Mouse (Mus musculus) thymus, postnatal 14 days (tissue): ENCODE data around the gene Iqschfp.

Source experiments
- DNase-seq: peaks from one replicate; pipeline ENCODE4 v3.0.0; 2021

Gene Iqschfp

GRCm38 (mm10) chr3:68582103-68582740, 690.2 kb downstream of the Iqschfp start:
- peak; percentile 19 for DNase-seq

DNA sequence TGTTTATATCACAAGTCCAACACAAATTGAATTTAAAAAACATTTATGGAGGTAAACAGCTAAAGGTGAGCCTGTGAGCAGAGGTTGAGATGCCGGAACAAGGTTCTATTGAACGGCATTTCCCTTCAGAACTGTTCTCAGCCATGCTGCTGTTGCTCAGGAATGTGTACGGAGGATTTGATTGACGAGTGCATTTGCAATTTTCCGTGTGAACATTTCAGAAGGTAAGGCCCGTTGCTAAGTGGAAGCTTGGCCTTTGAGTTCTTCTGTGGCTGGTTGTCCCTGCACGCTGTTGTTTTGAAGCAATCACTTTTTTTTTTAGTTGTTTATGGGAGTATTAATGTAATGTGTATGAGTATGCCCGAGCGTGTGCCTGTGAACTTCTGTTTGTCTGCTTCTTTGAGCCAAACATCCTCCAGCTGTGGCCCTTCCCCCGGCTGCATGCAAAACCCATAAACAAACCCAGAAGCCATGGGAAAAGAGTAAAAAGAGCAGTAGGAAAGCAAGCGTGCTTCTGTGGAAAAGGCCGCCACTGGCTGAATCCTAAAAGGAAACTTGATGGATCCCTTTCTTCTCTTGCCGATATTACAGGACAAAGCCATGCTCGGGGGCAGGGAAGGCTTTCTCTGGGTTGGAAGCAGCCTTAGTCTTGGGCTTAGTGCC, 691.1 kb downstream of the Iqschfp start:
- no peak for DNase-seq

GRCm38 (mm10) chr3:68583771-68584511, 691.9 kb downstream of the Iqschfp start:
- DNase-seq = no peak

GRCm38 (mm10) chr3:68585213-68585612, 693.2 kb downstream of the Iqschfp start:
- no peak for DNase-seq

DNA sequence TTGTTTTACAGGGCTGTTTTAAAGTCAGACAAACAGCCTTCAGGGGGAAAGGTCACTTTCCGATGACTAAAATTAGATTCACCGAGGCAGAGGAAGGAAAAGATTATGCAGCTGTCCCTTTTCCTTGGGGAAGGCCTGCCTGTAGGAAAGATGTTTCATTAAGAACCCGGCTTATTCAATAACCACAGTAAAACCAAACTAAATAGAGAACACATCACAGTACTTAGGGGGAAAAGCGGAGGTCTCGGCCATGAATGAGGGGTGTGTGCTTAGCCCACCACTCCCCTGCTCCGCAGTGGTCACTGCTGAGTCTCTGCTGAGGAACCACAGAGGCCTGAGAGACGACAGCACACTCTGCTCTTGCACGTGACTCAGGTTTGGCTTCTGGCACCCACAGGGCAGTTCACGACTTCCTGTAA, 694.6 kb downstream of the Iqschfp start:
- no peak for DNase-seq

GRCm38 (mm10) chr3:68587567-68588245, 695.7 kb downstream of the Iqschfp start:
- DNase-seq = no peak

DNA sequence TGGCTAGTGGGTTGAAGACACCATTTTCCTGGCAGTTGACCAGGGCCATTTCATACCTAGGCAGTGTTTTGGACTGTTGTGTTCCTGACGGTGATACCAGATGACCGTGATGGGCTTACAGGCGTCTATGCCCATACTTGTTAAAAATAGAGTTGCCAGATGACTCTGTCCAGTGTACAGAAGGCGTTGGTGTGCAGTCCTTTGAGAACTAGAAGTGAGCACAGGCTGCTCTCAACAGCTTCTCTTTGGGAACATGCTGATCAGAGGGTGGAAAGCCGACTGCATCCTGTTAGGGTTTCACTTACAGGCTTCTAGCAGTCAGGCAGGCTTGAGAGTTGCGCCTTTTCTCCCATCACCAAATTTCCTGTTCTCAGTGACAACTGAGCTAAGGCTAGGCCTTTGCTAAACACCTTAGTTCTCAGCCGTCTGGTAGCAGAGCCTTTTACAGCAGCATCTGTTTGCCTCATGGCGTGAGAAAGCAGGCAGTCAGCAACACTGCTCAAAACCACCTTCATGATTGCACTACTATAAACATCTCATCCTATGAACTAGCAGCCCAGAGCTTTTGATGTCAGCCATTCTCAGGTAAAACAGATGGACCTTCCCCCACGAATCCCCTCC, 697.3 kb downstream of the Iqschfp start:
- DNase-seq = no peak

DNA sequence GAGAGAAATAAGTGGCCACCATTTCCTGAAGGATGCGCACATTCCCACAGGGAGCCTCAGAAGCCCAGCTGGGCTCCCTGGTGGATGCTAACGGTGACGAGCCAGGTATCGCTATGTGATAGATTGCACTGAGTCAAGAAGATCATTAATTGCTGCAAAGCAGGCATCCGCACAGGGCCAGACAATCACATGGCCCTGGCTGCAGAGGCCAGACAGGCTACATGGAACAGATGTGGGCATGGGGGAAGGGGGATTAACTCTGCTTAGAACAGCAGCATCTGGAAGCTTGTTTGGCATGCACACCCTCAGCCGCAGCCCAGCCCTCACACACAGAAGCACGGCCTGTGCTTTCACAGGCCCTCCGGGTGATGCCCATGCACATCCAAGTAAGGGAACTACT, 698.4 kb downstream of the Iqschfp start:
- DNase-seq = no peak

DNA sequence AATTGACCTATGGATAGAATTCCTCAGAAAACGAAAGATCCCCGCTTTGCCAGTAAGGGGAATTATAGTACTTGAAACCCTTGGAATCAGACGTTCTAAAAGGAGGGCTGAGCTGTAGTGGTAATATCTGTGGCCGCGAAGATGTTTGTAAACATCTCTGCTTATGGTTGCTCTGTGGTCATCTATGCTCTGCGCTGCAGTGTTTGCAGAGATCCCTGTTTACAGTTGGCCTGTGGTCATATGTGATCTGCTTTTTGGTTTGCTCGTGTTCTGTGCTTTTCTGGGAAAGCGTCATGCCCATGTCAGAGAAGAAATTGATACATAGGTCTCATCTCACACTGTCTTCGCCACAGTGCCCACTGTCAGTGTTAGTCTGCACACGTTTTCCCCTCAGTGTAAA, 700.5 kb downstream of the Iqschfp start:
- DNase-seq = no peak

DNA sequence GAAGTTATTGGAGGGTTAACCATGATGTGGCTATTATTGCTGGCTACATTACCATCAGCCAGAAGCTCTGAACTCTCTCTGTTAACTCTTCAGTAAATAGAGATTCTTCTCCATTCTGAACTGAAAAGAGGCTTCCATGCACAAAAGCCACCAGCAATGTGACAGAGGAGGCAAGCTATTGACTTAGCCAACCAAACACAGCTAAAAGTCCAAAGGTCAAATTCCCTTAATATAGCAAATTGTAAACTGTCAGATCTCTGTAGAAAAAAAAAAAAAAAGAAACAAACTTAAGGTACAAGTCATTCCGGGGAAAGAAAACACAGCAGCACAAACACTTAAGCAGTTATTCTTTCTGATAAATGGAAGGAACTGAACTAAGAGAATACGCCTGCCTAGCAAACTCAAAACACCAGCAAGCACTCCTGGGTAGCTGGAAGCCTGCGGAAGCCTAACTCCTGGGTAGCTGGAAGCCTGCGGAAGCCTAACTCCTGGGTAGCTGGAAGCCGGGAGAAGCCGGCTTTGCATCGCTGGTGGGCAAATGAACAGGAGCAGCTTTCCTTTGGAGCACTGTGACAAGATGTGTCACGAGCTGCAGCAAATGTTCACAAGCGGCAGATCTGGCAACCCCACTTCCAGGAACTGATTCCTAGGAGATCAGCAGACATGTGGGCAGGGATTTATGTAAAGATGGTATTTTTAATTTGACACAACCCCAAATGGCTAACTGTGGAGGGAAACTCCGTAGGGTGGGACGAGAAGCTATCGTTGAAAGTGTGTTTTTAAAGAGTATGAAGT, 701.2 kb downstream of the Iqschfp start:
- DNase-seq = no peak

DNA sequence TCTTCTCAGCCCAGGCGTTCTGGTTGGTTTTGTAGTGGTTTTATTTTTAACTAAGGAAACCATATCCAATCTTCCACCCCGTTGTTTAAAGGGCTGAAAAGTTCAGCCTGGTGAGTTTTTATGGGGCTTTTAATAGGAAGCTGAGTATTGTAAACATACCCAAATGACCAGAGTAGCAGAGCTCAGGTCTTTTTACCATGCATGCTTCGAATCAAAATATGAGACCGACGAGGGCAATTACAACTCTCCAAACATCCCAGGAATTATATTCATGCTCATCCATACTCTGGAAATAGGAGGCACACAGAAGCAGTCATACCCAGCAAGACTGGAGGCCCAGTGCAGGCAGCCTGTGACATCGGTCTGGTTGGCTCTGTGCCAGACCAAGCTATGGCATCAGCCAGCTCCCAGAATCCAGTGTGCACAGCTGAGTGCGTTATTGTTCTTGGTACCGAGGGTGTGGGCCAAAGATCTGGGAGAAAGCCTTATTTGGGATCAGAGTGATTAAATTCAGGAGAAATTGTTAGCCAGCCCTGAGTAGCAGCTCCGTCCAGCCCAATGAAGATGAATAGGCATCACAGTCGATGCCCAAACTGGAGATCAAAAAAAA, 703.4 kb downstream of the Iqschfp start:
- no peak for DNase-seq

GRCm38 (mm10) chr3:68596938-68597337, 704.9 kb downstream of the Iqschfp start:
- DNase-seq = no peak

DNA sequence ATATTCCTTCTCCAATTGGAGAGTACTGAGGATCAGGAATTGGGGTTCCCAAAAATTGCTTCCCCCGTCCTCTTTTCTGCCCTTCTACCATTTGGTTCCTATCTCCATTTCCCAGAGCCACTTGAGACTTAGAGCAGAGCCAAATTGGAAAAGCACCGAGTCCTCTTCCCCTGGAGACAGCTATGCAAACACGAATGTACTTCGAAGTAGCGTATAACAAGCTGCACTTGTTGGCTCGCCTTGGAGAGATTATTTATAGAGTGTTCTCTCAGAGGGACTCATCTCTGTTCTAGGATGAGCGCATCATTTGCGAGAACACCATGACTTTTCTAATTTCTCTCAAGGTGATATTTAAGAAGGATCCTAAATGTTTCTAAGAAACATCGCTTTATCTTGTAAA, 710.9 kb downstream of the Iqschfp start:
- DNase-seq = no peak

GRCm38 (mm10) chr3:68604467-68604866, 712.4 kb downstream of the Iqschfp start:
- no peak for DNase-seq

DNA sequence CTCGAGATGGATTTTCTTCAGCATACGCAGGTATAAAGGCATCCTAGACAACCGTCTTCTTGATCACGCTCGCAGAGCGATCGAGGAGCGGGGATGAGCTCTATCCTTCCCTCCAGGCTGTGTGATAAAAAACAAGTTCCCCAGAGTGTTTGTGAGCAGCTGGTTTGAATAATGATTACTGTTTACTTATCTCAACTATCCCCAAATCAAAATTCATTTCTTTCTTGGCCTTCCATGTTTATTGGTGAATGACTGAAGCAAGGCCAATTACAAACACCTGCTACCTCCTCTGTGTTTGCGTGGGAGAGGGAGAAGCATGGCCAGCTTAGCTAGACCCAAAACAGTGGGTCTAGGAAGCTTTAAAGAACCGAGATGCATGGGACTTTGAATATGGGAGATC, 712.9 kb downstream of the Iqschfp start:
- no peak for DNase-seq

GRCm38 (mm10) chr3:68605942-68606603, 714.0 kb downstream of the Iqschfp start:
- no peak for DNase-seq

DNA sequence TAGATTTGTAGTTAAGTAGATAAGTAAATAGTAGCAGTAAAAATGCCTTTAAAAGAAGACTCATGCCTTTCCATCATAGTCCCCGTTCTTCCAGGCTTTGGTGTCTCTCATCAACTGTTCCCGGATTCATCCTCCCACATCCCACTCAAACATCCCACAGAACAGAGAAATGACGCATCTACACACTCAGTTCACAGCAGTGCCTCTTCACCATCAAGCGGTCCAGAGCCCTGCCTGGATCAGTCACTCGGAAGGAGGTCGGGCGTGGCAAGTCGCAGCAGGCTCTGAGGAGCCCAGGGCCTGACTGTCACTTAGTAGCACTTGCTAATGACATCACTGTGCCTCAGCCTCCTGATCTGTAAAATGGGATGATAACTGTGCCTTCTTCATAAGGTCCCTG, 714.7 kb downstream of the Iqschfp start:
- no peak for DNase-seq

DNA sequence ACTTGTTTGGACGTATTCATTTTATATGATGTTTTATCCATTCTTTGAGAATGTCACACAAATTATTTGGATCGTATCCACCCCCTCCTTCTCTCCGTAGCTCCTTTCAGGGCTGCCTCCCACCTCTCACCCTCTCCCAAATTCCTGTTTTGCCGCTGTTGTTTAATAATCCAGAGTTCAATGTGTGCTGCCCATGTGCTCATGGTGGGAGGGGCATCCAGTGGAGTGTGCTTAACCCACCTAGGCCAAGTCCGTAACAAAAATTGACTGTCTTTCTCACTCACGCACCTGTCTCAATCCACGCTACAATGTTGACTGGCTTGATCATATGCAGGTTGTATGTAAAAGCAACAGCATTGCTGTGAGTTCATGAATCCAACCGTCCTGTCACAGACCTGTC, 715.3 kb downstream of the Iqschfp start:
- no peak for DNase-seq

DNA sequence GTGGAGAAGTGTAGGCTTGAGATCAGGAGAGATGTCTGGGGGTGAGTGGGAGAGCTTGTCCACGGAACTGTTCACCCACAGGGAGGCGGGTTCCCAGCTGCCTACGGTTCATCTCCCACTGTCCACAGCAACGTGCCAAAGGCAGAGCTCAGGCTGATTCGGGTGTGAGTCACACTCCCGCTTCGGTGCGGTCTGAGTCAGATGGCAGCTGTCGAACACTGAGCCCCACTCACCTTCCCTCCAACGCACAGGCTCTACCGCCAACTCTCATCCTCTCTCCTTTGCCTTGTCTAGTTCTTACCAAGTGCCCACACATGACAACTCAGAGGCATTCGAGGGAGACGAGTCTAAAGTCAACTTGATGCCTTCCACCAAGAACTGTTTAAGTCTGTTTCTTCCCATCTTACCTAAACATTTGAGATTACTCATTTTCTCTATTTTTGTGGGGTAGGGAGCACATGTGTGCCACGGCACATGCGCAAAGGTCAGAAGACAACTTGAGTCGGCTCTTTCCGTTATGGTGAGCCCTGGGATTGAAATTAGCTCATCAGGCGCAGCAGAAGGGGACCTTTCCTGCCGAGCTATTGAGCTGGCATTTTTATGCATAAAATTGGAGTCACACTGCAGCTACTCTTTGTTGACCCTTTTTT, 716.9 kb downstream of the Iqschfp start:
- DNase-seq = no peak

- DNase-seq = no peak
These were observed 718.0 kb downstream of the Iqschfp start for GRCm38 (mm10) chr3:68610011-68610410.
